11 mouse cellular contexts compared by ENCODE assay signal in the genomic region with DNA sequence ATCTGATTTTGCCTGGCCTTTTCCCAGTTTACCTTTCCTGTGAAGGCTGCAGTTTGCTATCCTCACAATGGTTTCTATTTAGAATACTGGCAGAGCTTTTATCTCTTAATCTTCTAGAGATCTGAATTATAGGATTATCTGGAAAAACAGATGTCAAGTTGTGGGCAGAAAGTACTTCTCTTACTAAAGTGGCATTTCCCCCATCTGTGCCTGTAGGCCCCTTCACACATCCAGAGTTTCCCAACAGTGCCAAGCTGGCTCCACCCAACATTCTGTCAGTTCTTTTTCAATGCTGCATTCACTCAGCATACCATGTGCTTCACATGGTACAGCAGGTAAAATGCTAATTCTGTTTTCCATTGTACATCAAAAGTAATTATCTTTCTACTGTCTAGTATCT. TPM values are rescaled to one million over a fixed set of nuclear protein-coding genes. Genes with fewer than 3 reads are reported as not detected.
A peak's percentile ranks its signal among the peaks of the same experiment; 100 is the strongest.
DNase-seq lines count a peak whose midpoint lies in the region; ATAC-seq and TF ChIP-seq lines count a peak whose summit lies in the region.
"Had no signal": no experiment of that assay in that cellular context is flagged by ENCODE, and none has a peak within 500 bp of the region (broad histone marks: within the 10 kb centered on the region; RNA-seq: fewer than 3 reads in every experiment).

No protein-coding gene starts in this region.

- peak; percentile 24 for DNase-seq in hindbrain, postnatal 0 days (ENCODE audit: low spot score)
- no peak for DNase-seq in hindbrain, embryonic 14.5 days (ENCODE audit: low spot score)
- DNase-seq in frontal cortex, postnatal 36 days (ENCODE audit: low spot score in 2 of 2) = peak; percentile 52 to 72
- peak; percentile 20 to 66 for DNase-seq in left cerebral cortex, adult 9 months (ENCODE audit: low spot score in 2 of 2)
- DNase-seq in right cerebral cortex, postnatal 36 days (ENCODE audit: low spot score in 2 of 2) = peak; percentile 26 to 51
- no peak for DNase-seq in adrenal gland, postnatal 25 days
- DNase-seq in kidney, postnatal 14 days = no peak
- DNase-seq in gastrocnemius, postnatal 25 days = no peak
- DNase-seq: adrenal gland, adult 8-10 months; cerebellum, adult 18-20 months had no signal

- no peaks in the 10 kb centered on the region for H3K4me1 ChIP-seq in hindbrain, postnatal 0 days (ENCODE audit: insufficient read depth, low read length)
- H3K4me1 ChIP-seq in hindbrain, embryonic 14.5 days (replicated peaks; ENCODE audit: control insufficient read depth, insufficient read depth, low read length) = no peaks in the 10 kb centered on the region
- H3K4me1 ChIP-seq: heart, embryonic 13.5 days had no signal

- no peak overlapping the region for H3K9ac ChIP-seq in hindbrain, postnatal 0 days (replicated peaks; ENCODE audit: low read length)
- H3K9ac ChIP-seq in hindbrain, embryonic 14.5 days = no peak overlapping the region
- H3K9ac ChIP-seq: heart, embryonic 13.5 days had no signal

- TF ChIP-seq CTCF in hindbrain, postnatal 0 days (IDR thresholded peaks at IDR 0.05; ENCODE audit: low read depth) = no peak

- no peak overlapping the region for H3K4me2 ChIP-seq in hindbrain, postnatal 0 days (ENCODE audit: low read depth, low read length)
- no peak overlapping the region for H3K4me2 ChIP-seq in hindbrain, embryonic 14.5 days (replicated peaks)
- H3K4me2 ChIP-seq: heart, embryonic 13.5 days had no signal

- no peaks in the 10 kb centered on the region for H3K9me3 ChIP-seq in hindbrain, postnatal 0 days (ENCODE audit: low read length)
- no peaks in the 10 kb centered on the region for H3K9me3 ChIP-seq in hindbrain, embryonic 14.5 days (ENCODE audit: control insufficient read depth, low read length)
- H3K9me3 ChIP-seq: heart, embryonic 13.5 days had no signal

- ATAC-seq in hindbrain, postnatal 0 days = no peak
- no peak for ATAC-seq in hindbrain, embryonic 14.5 days (ENCODE audit: low FRiP score)

- H3K4me3 ChIP-seq in hindbrain, postnatal 0 days (ENCODE audit: low read length) = no peak overlapping the region
- no peak overlapping the region for H3K4me3 ChIP-seq in hindbrain, embryonic 14.5 days (replicated peaks; ENCODE audit: low read length)
- H3K4me3 ChIP-seq: heart, embryonic 13.5 days had no signal

- H3K27me3 ChIP-seq in hindbrain, postnatal 0 days (ENCODE audit: insufficient read depth, low read length) = no peaks in the 10 kb centered on the region
- H3K27me3 ChIP-seq in hindbrain, embryonic 14.5 days (ENCODE audit: control insufficient read depth, insufficient read depth, low read length) = no peaks in the 10 kb centered on the region
- H3K27me3 ChIP-seq: heart, embryonic 13.5 days had no signal

- H3K36me3 ChIP-seq in hindbrain, postnatal 0 days (ENCODE audit: insufficient read depth, low read length) = no peaks in the 10 kb centered on the region
- H3K36me3 ChIP-seq in hindbrain, embryonic 14.5 days (replicated peaks; ENCODE audit: control insufficient read depth, insufficient read depth) = no peaks in the 10 kb centered on the region
- H3K36me3 ChIP-seq: heart, embryonic 13.5 days had no signal

- no peak overlapping the region for H3K27ac ChIP-seq in hindbrain, postnatal 0 days
- no peak overlapping the region for H3K27ac ChIP-seq in hindbrain, embryonic 14.5 days
- H3K27ac ChIP-seq: heart, embryonic 13.5 days had no signal

RNA-seq across cellular contexts. Expression of a gene that starts 28.8 kb away (rescaled TPM):
- total RNA-seq in hindbrain, postnatal 0 days (2014; rRNA removed) = 24.2 and 25.4 TPM in 2 replicates
- 33.7 and 37.7 TPM in 2 replicates for polyA plus RNA-seq in hindbrain, postnatal 0 days (2015; fragmentation: Nextera tagmentation; extraction: Ambion mirVana)
- 29.4 and 30.6 TPM in 2 replicates for polyA plus RNA-seq in hindbrain, embryonic 14.5 days (2014; fragmentation: Nextera tagmentation; extraction: Ambion mirVana)
- total RNA-seq in adrenal gland, postnatal 25 days (2021) = 27.5 and 39.7 TPM in 2 replicates
- total RNA-seq in gastrocnemius, postnatal 25 days (2021) = 10 to 100 TPM; 33.0 to 34.8 TPM

Comparison
In these comparisons a context has a peak if more than half of its experiments do, and no peak if none do; other contexts are left out.
1. DNase-seq: peak in hindbrain, postnatal 0 days (single experiment), frontal cortex, postnatal 36 days (2 of 2), left cerebral cortex, adult 9 months (2 of 2) and right cerebral cortex, postnatal 36 days (2 of 2); none in hindbrain, embryonic 14.5 days (single experiment), adrenal gland, postnatal 25 days (single experiment), kidney, postnatal 14 days (single experiment) and gastrocnemius, postnatal 25 days (single experiment).